ENCODE assay signal across 12 mouse cellular contexts in genomic region chr3:152512517-152512916, GRCm38 (mm10).
DNase-seq lines count a peak whose midpoint lies in the region; ATAC-seq lines count a peak whose summit lies in the region.
"Had no signal": no experiment of that assay in that cellular context is flagged by ENCODE, and none has a peak within 500 bp of the region (broad histone marks: within the 10 kb centered on the region; RNA-seq: fewer than 3 reads in every experiment).

No protein-coding gene starts in this region.

- no peak overlapping the region for H3K4me2 ChIP-seq in heart, embryonic 15.5 days
- H3K4me2 ChIP-seq: forebrain, embryonic 13.5 days had no signal

- 26% methylated on average over 2 of the region's 2 CpGs for WGBS in heart, embryonic 15.5 days

- H3K36me3 ChIP-seq in heart, embryonic 15.5 days = no peaks in the 10 kb centered on the region

- no peaks in the 10 kb centered on the region for H3K9me3 ChIP-seq in heart, embryonic 15.5 days (replicated peaks)
- H3K9me3 ChIP-seq: forebrain, embryonic 13.5 days had no signal

- 0 out of 2 replicates have a peak, but pooled peaks cover 3% of the 10 kb centered on the region for H3K4me1 ChIP-seq in heart, embryonic 15.5 days (replicated peaks)

- no peak overlapping the region for H3K4me3 ChIP-seq in heart, embryonic 15.5 days
- H3K4me3 ChIP-seq: forebrain, embryonic 13.5 days; layer of hippocampus, adult 2 months had no signal

- H3K9ac ChIP-seq in heart, embryonic 15.5 days = no peak overlapping the region
- H3K9ac ChIP-seq: forebrain, embryonic 13.5 days had no signal

- DNase-seq in heart, postnatal 14 days = no peak
- DNase-seq in urinary bladder, postnatal 14 days (ENCODE audit: low spot score) = peak; percentile 30
- DNase-seq in urinary bladder, postnatal 4 days (ENCODE audit: low spot score in 2 of 2) = no peak
- DNase-seq in fibroblast of lung, adult 2 months (ENCODE audit: low read depth) = peak; percentile 98
- no peak for DNase-seq in thymus, postnatal 4 days
- DNase-seq in cerebellum, postnatal 25 days = no peak
- no peak for DNase-seq in c-Kit-positive CD71-positive TER-119-positive erythroid progenitor cells, embryonic 14.5 days (ENCODE audit: low spot score)
- DNase-seq: cerebellum, adult 11 months; embryo, embryonic 11 days had no signal

- intact Hi-C loops in heart, postnatal 14 days (cut with DNase I) = no loop called here

- ATAC-seq in heart, embryonic 15.5 days (replicated peaks; ENCODE audit: insufficient number of reproducible peaks, insufficient read depth, low FRiP score, low read depth) = peak; percentile 68
- ATAC-seq: forebrain, embryonic 13.5 days had no signal

- H3K27ac ChIP-seq in heart, embryonic 15.5 days = no peak overlapping the region
- H3K27ac ChIP-seq: forebrain, embryonic 13.5 days; layer of hippocampus, adult 2 months had no signal

- H3K27me3 ChIP-seq in heart, embryonic 15.5 days = peaks cover 3% of the 10 kb centered on the region; the same call in 1 of the 2 replicates
- H3K27me3 ChIP-seq: forebrain, embryonic 13.5 days had no signal

Comparison
In these comparisons a context has a peak if more than half of its experiments do, and no peak if none do; other contexts are left out.
1. DNase-seq: peak in urinary bladder, postnatal 14 days (single experiment) and fibroblast of lung, adult 2 months (single experiment); none in heart, postnatal 14 days (0 of 2), urinary bladder, postnatal 4 days (0 of 2), thymus, postnatal 4 days (single experiment), cerebellum, postnatal 25 days (0 of 2) and c-Kit-positive CD71-positive TER-119-positive erythroid progenitor cells, embryonic 14.5 days (single experiment).